Mouse (Mus musculus) ES-Bruce4 (cell line): Measurements from ENCODE around the gene Slc39a2. TPM values are rescaled to one million over a fixed set of nuclear protein-coding genes. Genes with fewer than 3 reads are reported as not detected.

ENCODE experiments used
- H3K27ac ChIP-seq: 2 replicates; pipeline ENCODE4 v1.5.1; 2012; ENCODE audit warnings: low read length, inconsistent platforms; ENCODE audit not compliant: insufficient read depth
- H3K27me3 ChIP-seq: 2 replicates; pipeline ENCODE4 v1.6.1; 2012; ENCODE audit warnings: mild to moderate bottlenecking, low read length, inconsistent platforms; ENCODE audit not compliant: control insufficient read depth, poor library complexity, insufficient read depth, severe bottlenecking
- H3K36me3 ChIP-seq: 2 replicates; pipeline ENCODE4 v1.6.1; 2012; ENCODE audit warnings: inconsistent platforms, mild to moderate bottlenecking, low read length, moderate library complexity; ENCODE audit not compliant: control insufficient read depth, poor library complexity, insufficient read depth, severe bottlenecking
- H3K4me1 ChIP-seq: one replicate; pipeline ENCODE4 v1.8.1; 2011; ENCODE audit warnings: low read length; ENCODE audit not compliant: control insufficient read depth, insufficient read depth
- H3K4me3 ChIP-seq: 2 replicates; pipeline ENCODE4 v1.5.1; 2011; ENCODE audit warnings: low read depth, mild to moderate bottlenecking, low read length
- H3K9ac ChIP-seq: 2 replicates; pipeline ENCODE4 v1.6.1; 2012; ENCODE audit warnings: low read depth, mild to moderate bottlenecking, inconsistent platforms; ENCODE audit not compliant: poor library complexity, severe bottlenecking
- H3K9me3 ChIP-seq: replicated peaks from 2 replicates; pipeline ENCODE4 v1.6.1; 2012; ENCODE audit warnings: mild to moderate bottlenecking, low read length, inconsistent platforms; ENCODE audit not compliant: control insufficient read depth, poor library complexity, insufficient read depth, severe bottlenecking
- CTCF ChIP-seq: IDR thresholded peaks from one replicate; pipeline ENCODE4 v1.8.1; 2011; ENCODE audit warnings: low read depth, low read length
- EP300 ChIP-seq: IDR thresholded peaks from 2 replicates; pipeline ENCODE4 v1.6.1; 2011; ENCODE audit warnings: low read depth, low read length; ENCODE audit not compliant: insufficient read depth
- POLR2A ChIP-seq: IDR thresholded peaks from one replicate; pipeline ENCODE4 v1.8.1; 2011; ENCODE audit warnings: low read length; ENCODE audit not compliant: insufficient read depth
- polyA plus RNA-seq: library from polyadenylated mRNA; stranded (reverse); fragments of >200 nt; gene quantifications from 2 replicates; pipeline ENCODE4 v1.2.4, GENCODE M21; 2011; ENCODE audit warnings: low read depth; ENCODE audit not compliant: missing spikeins, insufficient read depth, insufficient read length

Slc39a2 gene
- polyA plus RNA-seq, 1 experiment, result 2.7 TPM

GRCm38 (mm10) chr14:51904706-51905105 is 12.0 kb downstream of the Slc39a2 start:
- Histone ChIP-seq H3K4me1 (no peaks in the 10 kb centered on the region), H3K27ac (no peak overlapping the region), H3K9me3 (no peaks in the 10 kb centered on the region), H3K4me3 (no peak overlapping the region), H3K27me3 (no peaks in the 10 kb centered on the region), H3K9ac (no peak overlapping the region), H3K36me3 (no peaks in the 10 kb centered on the region)
- TF ChIP-seq EP300 (no peak), POLR2A (no peak), CTCF (no peak)

- H3K27me3 ChIP-seq, result no peaks in the 10 kb centered on the region
- no peaks in the 10 kb centered on the region for H3K9me3 ChIP-seq
- no peak overlapping the region for H3K27ac ChIP-seq
- no peaks in the 10 kb centered on the region for H3K36me3 ChIP-seq
- TF ChIP-seq CTCF, result no peak
- no peak for TF ChIP-seq EP300
- TF ChIP-seq POLR2A, result no peak
- H3K9ac ChIP-seq, result no peak overlapping the region
- no peak overlapping the region for H3K4me3 ChIP-seq
- no peaks in the 10 kb centered on the region for H3K4me1 ChIP-seq
Observed at GRCm38 (mm10) chr14:51906102-51906501, 13.4 kb downstream of the Slc39a2 start.

GRCm38 (mm10) chr14:51911301-51911700 is 18.6 kb downstream of the Slc39a2 start:
- Histone ChIP-seq H3K4me1 (peaks cover 3% of the 10 kb centered on the region), H3K4me3 (no peak overlapping the region), H3K9ac (no peak overlapping the region)

GRCm38 (mm10) chr14:51912391-51913061 is 19.8 kb downstream of the Slc39a2 start:
- H3K4me1 ChIP-seq, result peaks cover 3% of the 10 kb centered on the region
- no peaks in the 10 kb centered on the region for H3K27me3 ChIP-seq

More at GRCm38 (mm10) chr14:51911301-51911700, 18.6 kb downstream of the Slc39a2 start:
- H3K9me3 ChIP-seq, result no peaks in the 10 kb centered on the region
- no peak for TF ChIP-seq CTCF
- TF ChIP-seq EP300, result no peak
- TF ChIP-seq POLR2A, result no peak
- H3K27me3 ChIP-seq, result no peaks in the 10 kb centered on the region
- H3K36me3 ChIP-seq, result no peaks in the 10 kb centered on the region
- no peak overlapping the region for H3K27ac ChIP-seq

GRCm38 (mm10) chr14:51913062-51913959 is 20.6 kb downstream of the Slc39a2 start:
- Histone ChIP-seq H3K4me3 (peak overlapping the region; percentile 59), H3K27ac (no peak overlapping the region), H3K36me3 (no peaks in the 10 kb centered on the region), H3K4me1 (peaks cover 3% of the 10 kb centered on the region), H3K9ac (peak overlapping the region; percentile 48), H3K27me3 (no peaks in the 10 kb centered on the region), H3K9me3 (no peaks in the 10 kb centered on the region)
- no peak for TF ChIP-seq CTCF
- peak; percentile 40; the same call in 1 of the 2 replicates for TF ChIP-seq EP300

More at GRCm38 (mm10) chr14:51912391-51913061, 19.8 kb downstream of the Slc39a2 start:
- Histone ChIP-seq H3K9ac (peak overlapping the region; percentile 48), H3K9me3 (no peaks in the 10 kb centered on the region), H3K4me3 (peak overlapping the region; percentile 59), H3K36me3 (no peaks in the 10 kb centered on the region), H3K27ac (no peak overlapping the region)
- TF ChIP-seq POLR2A (no peak), CTCF (no peak), EP300 (no peak)
